Mouse (Mus musculus) CD4-positive helper T cell, adult 2 months (primary cell): ENCODE measurements around the gene Ace.
A peak's percentile ranks its signal among the peaks of the same experiment; 100 is the strongest.

Source experiments
- DNase-seq: peaks from one replicate; pipeline ENCODE4 v3.0.0-alpha.2; 2012; ENCODE audit warnings: low read depth, missing footprints, low spot score

The Ace gene

DNA sequence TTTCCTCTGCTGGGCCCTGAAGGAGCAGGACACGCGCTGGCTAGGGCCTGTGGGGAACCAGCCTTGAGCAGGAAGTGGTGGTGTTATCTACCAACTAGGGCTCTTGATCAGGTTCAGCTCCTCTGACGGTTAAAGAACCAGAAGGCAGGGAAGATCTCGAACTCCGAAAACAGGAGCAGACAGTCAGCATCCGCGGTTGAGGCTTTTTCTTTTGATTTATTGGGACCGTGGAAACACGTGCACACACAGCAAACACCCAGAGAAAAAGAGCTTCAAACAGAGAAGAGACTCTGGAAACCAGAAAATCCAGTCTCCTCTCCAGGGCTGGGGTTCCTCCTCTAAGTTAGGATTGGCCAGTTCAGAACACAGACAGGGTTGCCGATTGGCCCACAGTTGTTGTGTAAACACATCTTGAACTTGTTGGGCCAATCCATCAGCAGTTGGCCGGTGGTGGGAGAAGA, 21.0 kb upstream of the Ace start:
- DNase-seq, result peak; percentile 54

DNA sequence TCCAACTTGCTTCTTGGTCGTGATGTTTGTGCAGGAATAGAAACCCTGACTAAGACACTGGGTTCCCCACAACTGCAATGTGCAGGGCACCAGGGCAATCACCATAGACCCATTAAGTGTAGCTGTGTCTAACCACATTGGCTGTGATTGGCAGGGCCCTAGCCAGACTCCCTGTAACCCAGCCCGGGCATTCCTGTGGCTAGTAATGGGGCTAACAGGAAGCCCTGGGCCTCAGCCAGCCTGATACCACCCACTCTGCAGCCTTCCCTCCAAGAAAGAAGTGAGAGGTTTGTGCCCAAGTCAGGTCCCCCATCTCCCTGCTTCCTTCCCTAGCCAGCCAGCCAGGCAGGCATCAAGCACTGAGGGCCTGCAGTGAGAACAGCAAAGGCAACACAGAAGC, 19.5 kb upstream of the Ace start:
- no peak for DNase-seq

DNA sequence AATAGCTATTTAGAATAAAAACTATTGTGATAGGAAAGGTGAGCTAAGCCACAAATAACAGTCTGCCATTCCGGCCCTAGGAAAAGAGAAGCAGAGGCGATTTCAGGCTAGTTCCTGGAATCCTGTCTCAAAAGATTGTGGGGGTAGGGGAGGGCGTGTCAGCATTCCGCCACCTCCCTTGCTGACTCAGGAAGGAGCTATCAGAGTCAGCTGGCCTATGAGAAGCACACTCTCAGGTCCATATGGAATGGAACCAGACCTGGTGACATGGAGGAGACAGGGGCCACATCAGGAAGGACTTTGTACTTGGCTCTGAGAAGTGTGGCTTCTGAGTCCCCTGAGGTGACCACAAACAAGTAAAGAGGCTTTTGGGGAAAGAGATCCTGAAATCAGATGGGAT, 17.2 kb upstream of the Ace start:
- no peak for DNase-seq

DNA sequence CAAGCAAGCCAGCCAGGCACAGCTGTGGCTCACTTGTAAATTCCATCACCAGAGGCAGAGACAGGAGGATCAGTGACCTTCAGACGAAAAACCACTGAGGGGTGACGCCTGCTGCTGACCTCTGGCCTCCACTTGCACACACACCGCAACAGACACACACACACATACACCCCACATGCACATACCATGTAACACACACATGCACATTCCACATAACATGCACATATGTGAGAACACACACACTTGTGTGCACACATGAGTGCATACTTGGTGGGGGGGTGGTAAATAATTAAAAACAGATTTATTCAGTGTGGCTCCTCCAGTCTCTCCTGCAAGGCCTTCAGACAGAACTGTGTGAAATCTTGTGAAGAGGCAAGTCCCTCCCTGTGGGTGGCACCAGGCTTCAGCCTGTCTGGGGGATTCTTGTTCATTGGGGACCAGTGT, 16.1 kb upstream of the Ace start:
- DNase-seq, result no peak

DNA sequence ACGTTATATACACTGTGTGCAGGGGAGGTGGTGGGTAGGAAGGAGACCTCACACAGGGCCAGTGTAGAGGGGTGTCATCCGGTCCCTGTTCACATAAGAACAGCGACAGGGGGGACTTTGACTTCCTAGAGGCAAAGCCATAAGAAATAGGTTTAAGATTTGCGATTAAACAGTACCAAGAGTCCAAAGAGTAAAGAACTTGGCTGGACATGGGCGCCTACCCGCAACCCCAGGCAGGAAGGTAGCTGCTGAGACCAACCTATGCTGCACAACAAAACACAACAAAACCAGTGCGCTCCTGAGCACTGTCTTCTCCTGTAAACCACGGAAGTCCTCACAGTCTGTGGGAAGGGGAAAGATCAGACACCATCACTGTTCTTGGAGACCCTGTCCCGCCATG, 15.6 kb upstream of the Ace start:
- DNase-seq, result no peak

DNA sequence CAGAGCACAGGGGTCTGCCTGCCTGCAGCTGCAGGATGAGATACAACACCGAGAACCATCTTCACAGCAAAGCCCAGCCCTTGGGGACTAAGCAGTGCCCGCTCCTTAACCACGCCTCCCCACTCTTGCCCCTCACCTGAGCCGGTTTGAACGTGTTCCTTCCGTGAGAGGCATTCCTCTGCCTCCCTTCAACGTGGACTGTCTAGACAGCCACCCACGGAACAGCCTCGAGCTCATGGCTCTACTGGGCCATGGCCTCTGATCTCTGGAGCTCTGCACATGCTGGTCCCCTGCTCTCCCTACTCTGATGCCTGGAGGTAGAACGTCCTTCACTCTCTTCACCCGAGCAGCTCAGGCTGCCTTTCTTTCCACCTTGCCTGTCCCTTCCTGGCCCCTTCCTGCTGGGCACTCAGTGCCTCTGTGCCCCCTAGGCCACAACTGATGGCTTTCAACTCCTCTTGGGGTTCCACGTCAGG, 14.8 kb upstream of the Ace start, which contains the start of gene Cyb561:
Gene Cyb561, minus strand, starts transcription at position 426 of the 476 bp plus-strand sequence.
- no peak for DNase-seq

DNA sequence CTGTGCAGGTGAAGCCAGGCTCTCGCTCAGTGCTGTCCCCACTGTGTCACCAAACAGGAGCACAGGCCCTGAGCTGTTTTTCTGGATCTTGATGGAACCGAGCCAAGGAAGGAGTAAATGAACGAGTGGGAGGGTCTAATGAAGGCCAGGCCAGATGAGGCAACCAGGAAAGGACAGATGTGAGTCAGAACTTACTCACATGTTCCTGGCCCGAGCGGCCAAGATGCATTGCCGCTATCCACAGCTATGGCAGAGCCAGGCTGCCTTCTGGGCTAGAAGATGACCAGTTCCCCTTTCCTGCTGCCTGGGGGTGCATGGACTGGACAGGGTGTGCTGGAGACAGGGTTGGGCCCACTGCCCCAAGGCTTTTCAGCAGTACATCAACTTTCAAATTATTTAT, 14.3 kb upstream of the Ace start:
- DNase-seq, result no peak

DNA sequence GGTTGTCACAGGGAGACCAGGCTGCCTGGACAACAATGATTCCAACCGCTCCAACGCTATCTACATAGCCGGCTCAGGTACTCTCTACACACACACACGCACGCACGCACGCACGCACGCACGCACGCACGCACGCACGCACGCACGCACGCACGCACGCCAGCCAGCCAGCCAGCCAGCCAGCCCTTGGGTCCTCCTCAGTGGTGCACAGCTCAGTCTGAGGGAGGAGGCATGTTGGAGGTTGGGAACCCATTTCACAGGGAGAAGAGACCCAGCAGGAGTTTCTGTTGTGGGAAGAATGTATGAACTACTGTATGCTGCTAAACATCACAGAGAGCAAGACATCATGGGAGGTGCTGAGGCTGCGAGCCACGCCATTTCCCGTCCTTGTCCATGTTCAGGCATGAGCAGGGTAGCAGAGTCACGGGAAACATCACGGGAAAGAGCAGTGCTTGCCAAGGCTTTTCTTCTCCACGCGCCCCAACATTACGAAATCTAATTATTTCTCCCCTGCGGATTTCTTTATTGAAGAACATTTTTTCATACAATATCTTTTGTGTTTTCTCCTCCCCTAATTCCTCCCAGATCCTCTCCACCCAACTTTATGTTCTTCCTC, 11.8 kb upstream of the Ace start:
- DNase-seq, result no peak

DNA sequence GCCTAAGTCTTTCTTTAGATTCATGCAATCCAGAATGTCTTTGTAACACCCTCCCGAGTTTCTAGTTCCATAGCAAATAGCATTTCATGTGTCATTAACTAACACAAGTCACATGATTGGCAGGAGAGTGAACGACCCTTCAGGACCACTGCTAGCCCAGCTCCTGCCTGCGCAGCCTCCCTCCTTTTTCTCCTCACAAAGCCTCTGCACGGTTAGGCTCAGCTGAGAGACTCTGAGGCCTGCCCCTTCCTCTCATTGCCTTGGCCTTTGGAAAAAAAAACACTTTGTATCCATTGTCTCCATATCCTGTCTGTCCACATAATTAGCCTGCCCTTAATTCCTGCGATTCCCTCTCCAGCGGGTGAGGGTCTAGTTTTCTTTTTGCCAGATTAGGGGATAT, 10.2 kb upstream of the Ace start:
- no peak for DNase-seq

DNA sequence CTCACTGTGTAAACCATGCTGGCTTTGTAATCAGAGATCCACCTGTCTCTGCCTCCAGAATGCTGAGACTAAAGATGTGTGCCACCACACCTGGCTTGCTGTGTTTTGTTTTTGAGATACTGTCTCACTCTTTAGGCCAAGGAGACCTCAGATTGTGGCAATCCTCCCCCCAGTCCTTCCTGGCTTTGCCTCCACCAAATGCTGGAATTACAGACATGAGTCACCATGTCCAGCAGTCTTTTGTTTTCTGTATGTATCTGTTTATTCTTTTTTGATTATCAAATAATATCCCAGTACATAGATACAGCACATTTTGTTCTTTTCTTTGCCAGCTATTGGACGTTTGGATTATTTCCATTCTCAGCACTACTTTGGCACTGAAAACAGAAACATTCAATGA, 9.2 kb upstream of the Ace start:
- no peak for DNase-seq

DNA sequence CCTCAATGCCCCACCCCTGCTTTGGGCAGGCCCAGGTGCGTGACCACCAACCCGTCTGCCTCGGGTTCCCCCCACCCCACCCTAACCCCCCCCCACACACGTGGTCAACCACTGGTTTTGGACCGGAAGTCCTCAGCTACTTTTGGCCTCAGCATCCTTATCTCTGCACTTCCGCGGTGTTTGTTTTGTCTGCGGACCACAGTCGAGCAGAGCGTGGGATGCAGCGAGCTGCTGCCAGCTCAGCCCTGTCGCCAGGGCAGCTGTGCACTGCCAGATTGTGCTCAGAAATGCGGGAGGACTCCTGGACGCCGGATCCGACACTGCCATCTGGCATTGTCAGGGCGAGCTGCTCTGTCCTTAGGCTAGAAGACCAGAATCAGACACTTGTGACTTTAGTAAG, 8.4 kb upstream of the Ace start:
- DNase-seq, result peak; percentile 27

DNA sequence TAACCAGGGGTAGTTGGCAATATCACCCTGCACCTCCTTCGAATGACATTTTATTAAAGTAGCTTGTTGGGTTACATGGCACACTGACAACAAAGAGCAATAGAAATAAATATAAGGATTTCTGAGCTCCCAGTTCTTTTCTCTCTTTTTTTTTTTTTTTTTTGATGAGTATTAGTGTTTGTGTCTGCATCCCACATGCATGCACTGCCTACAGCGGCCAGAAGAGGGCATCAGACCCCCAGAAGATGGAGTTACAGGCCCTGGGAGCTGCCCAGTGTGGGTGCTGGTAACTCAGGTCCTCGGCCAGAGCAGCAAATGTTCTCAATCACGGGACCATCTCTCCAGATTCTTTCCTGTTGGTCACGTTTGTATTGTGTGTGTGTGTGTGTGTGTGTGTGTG, 3.1 kb upstream of the Ace start:
- DNase-seq, result no peak

DNA sequence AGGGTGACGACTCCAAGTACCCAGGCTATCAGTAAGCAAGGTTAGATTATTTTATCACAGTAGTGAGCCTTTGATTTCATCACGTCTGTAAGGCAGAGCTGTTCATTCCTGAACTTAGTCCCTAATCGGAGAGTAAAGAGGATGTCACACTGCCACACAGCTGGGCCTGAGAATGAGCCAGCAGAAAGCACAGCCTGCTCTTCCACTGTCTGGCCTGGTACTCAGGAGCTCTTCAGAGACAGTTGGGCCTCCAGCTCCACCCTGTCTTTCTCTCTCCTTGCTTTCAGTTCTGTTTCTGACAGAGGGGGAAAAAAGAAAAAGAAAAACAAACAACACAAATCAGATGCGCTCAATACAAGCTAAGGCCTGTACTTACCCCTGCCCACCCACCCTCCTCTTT, 1.5 kb upstream of the Ace start:
- no peak for DNase-seq

DNA sequence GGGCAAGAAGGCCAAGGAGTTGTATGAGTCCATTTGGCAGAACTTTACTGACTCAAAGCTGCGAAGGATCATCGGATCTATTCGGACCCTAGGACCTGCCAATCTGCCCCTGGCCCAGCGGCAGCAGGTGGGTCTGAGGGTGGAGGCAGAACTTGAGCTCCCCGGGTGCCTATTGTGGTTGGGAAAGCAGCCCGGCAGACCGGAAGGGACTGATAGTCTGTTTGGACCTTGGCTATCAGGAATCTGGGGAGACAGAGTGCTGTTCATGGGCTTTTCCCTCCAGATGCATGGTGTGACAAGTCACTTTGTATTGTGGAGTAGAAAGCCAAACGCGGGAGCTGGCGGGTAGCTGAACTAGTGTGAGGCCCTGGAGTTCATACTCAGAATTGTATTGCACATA, 1.2 kb downstream of the Ace start:
- no peak for DNase-seq

DNA sequence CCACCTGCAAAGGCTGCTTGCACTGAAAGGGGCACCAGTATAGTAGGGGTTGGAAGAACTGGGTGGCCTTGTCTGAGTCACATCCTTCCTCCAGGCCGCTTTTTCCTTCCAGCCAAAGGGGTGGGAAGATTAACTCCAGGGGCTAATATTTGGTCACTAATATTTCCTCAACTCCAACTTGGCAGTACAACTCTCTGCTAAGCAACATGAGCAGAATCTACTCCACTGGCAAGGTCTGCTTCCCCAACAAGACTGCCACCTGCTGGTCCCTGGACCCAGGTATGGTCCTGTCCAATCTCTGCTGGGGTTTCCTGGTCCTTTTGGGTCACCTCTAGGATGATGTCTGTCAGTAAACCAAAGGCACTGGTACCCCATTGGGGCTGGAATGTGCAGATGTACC, 1.8 kb downstream of the Ace start:
- no peak for DNase-seq

DNA sequence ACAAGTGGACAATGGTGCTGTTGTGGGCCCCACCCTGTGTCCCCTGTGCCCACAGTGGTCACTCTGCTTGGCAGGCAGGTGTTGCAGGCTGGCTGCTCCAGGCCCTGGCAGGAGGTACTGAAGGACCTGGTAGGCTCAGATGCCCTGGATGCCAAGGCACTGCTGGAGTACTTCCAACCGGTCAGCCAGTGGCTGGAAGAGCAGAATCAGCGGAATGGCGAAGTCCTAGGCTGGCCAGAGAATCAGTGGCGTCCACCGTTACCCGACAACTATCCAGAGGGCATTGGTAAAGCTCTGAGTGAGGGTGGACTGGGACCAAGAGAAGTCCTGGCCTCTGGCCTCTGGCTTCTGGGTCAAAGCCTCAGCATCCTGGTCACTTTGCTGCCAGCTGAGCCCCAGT, 6.8 kb downstream of the Ace start:
- no peak for DNase-seq

DNA sequence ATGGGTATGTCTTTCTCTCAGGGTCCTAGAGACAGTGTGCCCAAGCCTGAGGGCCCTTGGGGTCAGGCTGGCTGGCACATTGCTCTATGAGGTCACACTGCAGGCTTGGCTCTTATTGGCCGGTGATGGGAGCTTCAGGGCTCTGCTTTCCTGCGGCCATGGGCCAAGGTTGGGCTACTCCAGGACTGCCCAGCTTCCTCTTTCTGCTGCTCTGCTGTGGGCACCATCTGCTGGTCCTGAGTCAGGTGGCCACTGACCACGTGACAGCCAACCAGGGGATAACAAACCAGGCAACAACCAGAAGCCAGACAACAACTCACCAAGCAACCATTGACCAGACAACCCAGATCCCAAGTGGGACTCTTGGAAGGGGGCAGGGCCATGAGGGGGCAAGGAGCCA, 7.3 kb downstream of the Ace start:
- no peak for DNase-seq

DNA sequence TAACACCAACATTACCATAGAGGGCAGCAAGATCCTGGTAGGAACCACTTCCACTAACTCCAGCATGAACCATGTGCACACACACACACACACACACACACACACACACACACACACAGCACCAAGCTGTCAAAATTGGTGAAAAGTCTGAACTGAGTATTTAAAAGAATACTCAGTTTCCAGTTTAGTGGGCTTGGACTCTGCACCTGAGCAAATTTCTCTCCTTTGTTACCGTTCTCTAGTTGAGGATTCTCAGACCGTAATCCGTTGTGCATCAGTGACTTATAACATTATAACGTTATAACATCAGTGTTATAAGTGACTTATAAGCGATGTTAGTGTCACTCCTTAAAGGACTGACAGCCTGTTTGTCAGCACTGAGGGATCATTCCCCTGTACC, 7.9 kb downstream of the Ace start:
- no peak for DNase-seq

DNA sequence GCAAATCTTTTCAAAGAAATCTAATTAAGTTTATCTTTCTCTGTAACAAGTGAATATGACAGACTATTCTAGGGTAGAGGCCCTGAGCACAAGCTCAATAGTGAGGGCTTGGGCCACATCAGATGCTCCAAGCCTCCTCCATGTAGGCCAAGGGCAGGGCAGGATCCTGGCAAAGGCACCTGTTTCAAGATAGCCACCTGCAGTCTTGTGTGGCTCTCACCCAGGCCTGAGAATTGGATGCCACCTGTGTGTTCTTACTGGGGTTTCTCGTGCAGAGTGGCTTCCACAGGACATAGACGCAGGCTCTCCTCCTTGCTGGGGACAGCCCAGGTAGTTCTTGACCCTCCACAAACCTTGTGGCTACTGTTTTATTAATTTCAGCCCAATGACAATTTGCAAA, 10.5 kb downstream of the Ace start:
- no peak for DNase-seq

DNA sequence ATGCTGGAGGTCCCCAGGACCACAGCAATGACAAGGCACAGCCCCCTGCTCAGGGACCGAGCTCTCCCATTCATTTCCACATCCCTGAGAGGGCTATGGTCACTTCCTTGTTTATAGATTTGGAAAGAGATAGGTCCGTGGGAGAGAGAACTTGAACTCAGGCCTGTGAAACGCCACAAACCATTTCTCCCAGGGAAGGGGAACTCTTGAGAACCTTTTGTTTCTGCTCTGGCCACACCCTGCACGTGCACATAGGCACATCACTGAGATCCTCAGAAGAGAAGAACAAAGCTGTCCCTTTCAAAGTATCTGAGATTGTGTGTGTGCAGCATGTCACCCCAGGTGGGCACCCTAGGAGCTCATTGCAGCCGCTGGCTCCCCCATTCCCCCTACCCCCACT, 10.9 kb downstream of the Ace start:
- no peak for DNase-seq

DNA sequence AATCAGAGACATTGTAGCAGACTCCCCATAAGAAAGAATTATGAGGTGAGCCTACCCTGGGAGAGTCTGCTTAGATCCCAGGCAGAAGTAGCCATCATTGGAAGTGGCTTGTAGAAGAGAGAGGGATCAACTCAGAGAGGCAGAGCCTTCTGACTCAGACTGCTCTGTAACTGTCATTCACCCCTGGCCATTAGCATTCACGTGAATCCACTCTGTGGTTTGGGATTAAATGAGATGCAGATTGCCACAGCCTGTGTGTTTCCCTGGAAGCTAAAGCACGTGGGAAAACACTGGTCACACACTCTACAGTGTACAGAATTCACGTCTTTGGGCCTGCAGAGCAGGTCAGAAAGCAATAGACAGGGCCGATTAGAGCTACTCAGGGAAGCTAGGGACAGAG, 16.7 kb downstream of the Ace start:
- DNase-seq, result no peak

DNA sequence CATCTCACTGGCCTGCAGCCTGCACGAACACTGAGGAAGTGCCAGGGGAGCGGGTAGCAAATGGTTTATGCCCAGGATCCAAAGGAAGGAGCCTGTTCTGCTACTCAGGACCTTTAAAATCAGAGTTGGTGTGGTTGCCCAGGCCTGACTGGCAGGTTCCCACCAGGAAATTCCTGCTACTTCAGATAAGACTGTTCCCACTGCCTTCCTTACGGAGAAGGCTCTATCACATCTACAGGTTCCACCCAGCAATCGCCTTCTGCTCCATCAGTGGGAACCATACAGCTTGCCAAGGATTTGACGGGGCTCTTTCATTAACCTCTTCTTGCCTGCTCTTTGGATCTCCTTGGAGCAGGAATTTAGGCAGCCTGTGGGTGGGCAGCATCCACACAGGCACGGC, 19.7 kb downstream of the Ace start:
- DNase-seq, result no peak

DNA sequence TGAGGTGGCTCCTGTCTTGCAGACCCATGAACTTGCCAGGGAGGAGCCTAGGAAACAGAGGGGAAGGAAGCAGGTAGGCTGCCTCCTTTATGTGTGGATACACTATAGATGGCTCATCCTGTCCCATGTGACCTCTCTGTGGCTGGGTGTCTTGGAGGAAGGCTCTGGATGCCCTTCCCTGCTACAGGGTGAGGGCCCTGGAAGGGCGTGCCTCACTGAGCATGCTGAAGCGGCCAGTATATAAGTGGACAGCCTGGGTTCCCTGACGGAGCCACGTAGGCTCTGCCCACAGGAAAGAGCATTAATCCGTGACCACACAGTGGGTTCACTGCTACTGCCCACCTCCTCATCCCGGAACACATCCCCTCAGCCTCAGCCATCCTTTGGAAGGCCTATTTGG, 21.7 kb downstream of the Ace start:
- DNase-seq, result no peak

DNA sequence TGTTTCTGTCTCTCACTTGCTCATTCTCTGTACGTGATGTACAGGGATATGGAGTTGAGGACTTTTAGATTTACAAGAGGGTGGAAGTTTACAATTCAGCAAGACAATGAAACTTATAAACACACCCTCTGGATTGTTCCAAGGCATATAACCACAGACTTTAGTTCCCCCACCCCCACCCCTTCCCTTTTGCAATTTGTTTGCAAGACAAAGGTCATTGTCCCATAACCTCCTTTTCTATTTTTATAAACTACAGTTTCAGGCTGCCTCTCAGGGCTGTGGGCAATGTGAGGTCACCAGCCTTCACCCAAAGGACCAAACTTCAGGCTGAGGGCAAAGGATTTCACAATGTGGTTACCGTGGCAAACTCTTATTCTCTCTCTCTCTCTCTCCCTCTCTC, 22.5 kb downstream of the Ace start:
- no peak for DNase-seq
